Mouse (Mus musculus) thymus, adult 2 months (tissue): ENCODE measurements at regions not wholly inside any gene's neighbourhood (a gene's known extent, or its start where the extent isn't known, plus 50 kb on each side); places are given as distances from the start of the nearest gene placed in this dataset.

Source experiments
- DNase-seq: peaks from one replicate; pipeline ENCODE4 v3.0.0; 2021
- H3K27ac ChIP-seq: fragments of 200-500 bp; 2 replicates; pipeline ENCODE4 v1.5.1; 2012; ENCODE audit warnings: low read length, control low read depth; ENCODE audit not compliant: control insufficient read depth, insufficient read depth
- H3K27me3 ChIP-seq: fragments of 200-500 bp; 2 replicates; pipeline ENCODE4 v1.6.1; 2012; ENCODE audit warnings: mild to moderate bottlenecking, low read length, moderate library complexity, mixed read lengths; ENCODE audit not compliant: control insufficient read depth, insufficient read depth
- H3K36me3 ChIP-seq: fragments of 200-500 bp; 2 replicates; pipeline ENCODE4 v1.6.1; 2012; ENCODE audit warnings: mild to moderate bottlenecking, low read length, moderate library complexity; ENCODE audit not compliant: control insufficient read depth, insufficient read depth
- H3K4me1 ChIP-seq: fragments of 200-500 bp; replicated peaks from 2 replicates; pipeline ENCODE4 v1.6.1; 2012; ENCODE audit warnings: low read length; ENCODE audit not compliant: control insufficient read depth, insufficient read depth
- H3K4me3 ChIP-seq: fragments of 200-500 bp; 2 replicates; pipeline ENCODE4 v1.5.1; 2012; ENCODE audit warnings: mild to moderate bottlenecking, low read length, control low read depth, moderate library complexity; ENCODE audit not compliant: control insufficient read depth, insufficient read depth
- CTCF ChIP-seq: fragments of 200-500 bp; IDR thresholded peaks from 2 replicates; pipeline ENCODE4 v1.5.1; 2012; ENCODE audit warnings: mild to moderate bottlenecking, control low read depth, low read length, moderate library complexity, borderline replicate concordance; ENCODE audit not compliant: control insufficient read depth, poor library complexity, insufficient read depth; ENCODE audit errors: extremely low read depth
- POLR2A ChIP-seq: fragments of 200-500 bp; IDR thresholded peaks from 2 replicates; pipeline ENCODE4 v1.6.1; 2012; ENCODE audit warnings: mild to moderate bottlenecking, low read length, control low read depth, moderate library complexity; ENCODE audit not compliant: control insufficient read depth, poor library complexity, insufficient read depth; ENCODE audit errors: extremely low read depth
- WGBS: fragments of 180-500 bp; shearing (Covaris S2); methylation state at CpG from one replicate; pipeline ENCODE4 v1.1.7; 2018; 5-methylcytosine and 5-hydroxymethylcytosine counted together

DNA sequence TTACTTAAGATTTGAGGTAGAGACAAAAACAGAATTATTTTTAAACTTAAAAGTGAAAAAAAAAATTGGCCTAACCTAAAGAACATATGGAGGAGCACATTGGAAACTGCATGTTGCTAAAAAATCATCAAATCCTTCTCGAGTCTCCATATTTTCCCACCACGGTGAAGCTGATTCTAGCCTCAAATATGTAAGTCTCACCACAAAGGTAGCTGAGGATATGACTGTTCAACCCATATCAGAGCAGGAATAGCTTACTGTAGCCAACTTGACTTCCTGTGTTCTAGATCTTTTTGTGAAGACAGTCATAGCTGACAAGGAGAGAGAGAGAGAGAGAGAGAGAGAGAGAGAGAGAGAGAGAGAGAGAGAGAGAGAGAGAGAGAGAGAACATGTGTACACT lies 1039.8 kb downstream of the Car8 start:
- 16% methylated on average over 2 of the region's 2 CpGs for WGBS

GRCm38 (mm10) chr4:7196570-7196969 lies 1042.3 kb downstream of the Car8 start:
- WGBS: 89% methylated on average over 3 of the region's 3 CpGs
- TF ChIP-seq CTCF: no peak
- TF ChIP-seq POLR2A: no peak
- no peak for DNase-seq
- Histone ChIP-seq H3K36me3 (no peaks in the 10 kb centered on the region), H3K27me3 (no peaks in the 10 kb centered on the region), H3K27ac (no peak overlapping the region), H3K4me1 (no peaks in the 10 kb centered on the region), H3K4me3 (no peak overlapping the region)

More for the DNA sequence above, 1039.8 kb downstream of the Car8 start:
- H3K4me1 ChIP-seq: no peaks in the 10 kb centered on the region
- TF ChIP-seq CTCF: no peak
- TF ChIP-seq POLR2A: no peak
- no peak for DNase-seq
- no peak overlapping the region for H3K4me3 ChIP-seq
- H3K36me3 ChIP-seq: no peaks in the 10 kb centered on the region
- H3K27me3 ChIP-seq: no peaks in the 10 kb centered on the region
- H3K27ac ChIP-seq: no peak overlapping the region

- no peak overlapping the region for H3K4me3 ChIP-seq
- no peaks in the 10 kb centered on the region for H3K36me3 ChIP-seq
- TF ChIP-seq CTCF (no peak), POLR2A (no peak)
- H3K27ac ChIP-seq: no peak overlapping the region
- no peak for DNase-seq
- H3K4me1 ChIP-seq: no peaks in the 10 kb centered on the region
- WGBS: 93% methylated on average over 1 of the region's 1 CpGs
- no peaks in the 10 kb centered on the region for H3K27me3 ChIP-seq
Measured at GRCm38 (mm10) chr4:7195619-7196018, 1043.2 kb downstream of the Car8 start.

- no peak overlapping the region for H3K27ac ChIP-seq
- TF ChIP-seq CTCF: no peak
- no peaks in the 10 kb centered on the region for H3K27me3 ChIP-seq
- DNase-seq: no peak
- H3K4me1 ChIP-seq: no peaks in the 10 kb centered on the region
- H3K4me3 ChIP-seq: no peak overlapping the region
- no peaks in the 10 kb centered on the region for H3K36me3 ChIP-seq
- 96% methylated on average over 3 of the region's 3 CpGs for WGBS
Measured at GRCm38 (mm10) chr4:7191912-7192311, 1046.9 kb downstream of the Car8 start.

- H3K4me1 ChIP-seq: no peaks in the 10 kb centered on the region
- no peak for DNase-seq
- no peak overlapping the region for H3K4me3 ChIP-seq
- no peaks in the 10 kb centered on the region for H3K27me3 ChIP-seq
- no peaks in the 10 kb centered on the region for H3K36me3 ChIP-seq
- TF ChIP-seq POLR2A (no peak), CTCF (no peak)
- H3K27ac ChIP-seq: no peak overlapping the region
- 93% methylated on average over 3 of the region's 3 CpGs for WGBS
Measured at GRCm38 (mm10) chr4:7191228-7191627, 1047.6 kb downstream of the Car8 start.

- Histone ChIP-seq H3K4me3 (no peak overlapping the region), H3K36me3 (no peaks in the 10 kb centered on the region), H3K27me3 (no peaks in the 10 kb centered on the region), H3K27ac (no peak overlapping the region), H3K4me1 (0 out of 2 replicates have a peak, but pooled peaks cover 3% of the 10 kb centered on the region)
- TF ChIP-seq POLR2A (no peak), CTCF (no peak)
- WGBS: 75% methylated on average over 9 of the region's 9 CpGs
- DNase-seq: peak; percentile 18
Measured at GRCm38 (mm10) chr4:7175030-7175429, 1063.8 kb downstream of the Car8 start.

DNA sequence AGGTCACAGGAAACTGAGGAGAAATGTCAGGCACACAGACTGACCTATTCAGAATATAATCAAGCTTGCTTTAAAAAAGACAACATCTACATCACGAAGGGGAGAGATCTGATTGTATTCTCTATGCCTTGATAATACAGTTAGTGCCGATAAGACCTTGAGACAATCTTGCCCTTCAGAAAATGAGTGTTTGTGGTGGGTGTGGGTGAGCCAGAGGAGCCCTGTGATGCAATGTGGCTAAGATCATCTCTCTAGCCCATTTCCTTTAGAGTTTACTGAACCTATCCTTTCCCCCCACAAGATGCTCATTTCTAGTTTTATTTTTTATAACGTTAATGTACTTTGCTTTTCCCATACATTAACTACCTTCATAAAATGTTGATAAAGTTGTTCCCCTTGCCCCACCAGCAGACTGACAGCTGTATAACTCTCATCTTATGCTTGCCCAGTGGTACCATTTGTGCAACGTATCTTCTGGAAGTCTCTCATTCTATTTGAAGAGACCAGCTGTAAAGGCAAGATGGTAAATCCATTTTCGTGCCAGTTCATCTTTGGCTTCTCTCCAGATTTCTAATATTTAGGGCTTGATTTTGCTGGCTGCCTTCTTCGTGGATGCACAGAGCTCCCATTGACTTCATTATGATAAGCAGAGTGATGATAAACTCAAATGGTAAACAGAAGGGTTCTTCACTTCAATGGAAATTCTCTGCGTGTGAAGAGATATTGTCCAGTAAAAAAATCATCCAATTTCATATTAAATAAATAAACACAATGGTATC lies 1066.1 kb downstream of the Car8 start:
- no peak for DNase-seq
- 64% methylated on average over 7 of the region's 7 CpGs for WGBS
- H3K4me1 ChIP-seq: 0 out of 2 replicates have a peak, but pooled peaks cover 3% of the 10 kb centered on the region
- H3K4me3 ChIP-seq: no peak overlapping the region
- no peak overlapping the region for H3K27ac ChIP-seq
- no peaks in the 10 kb centered on the region for H3K27me3 ChIP-seq
- TF ChIP-seq CTCF: no peak
- TF ChIP-seq POLR2A: no peak
- no peaks in the 10 kb centered on the region for H3K36me3 ChIP-seq
